Mouse (Mus musculus) hindbrain, embryonic 14.5 days (tissue): Measurements from ENCODE around the gene Otop3. TPM values are rescaled to one million over a fixed set of nuclear protein-coding genes. Genes with fewer than 3 reads are reported as not detected.

Experiments used
- ATAC-seq: fragments of 200-750 bp; cut with Nextera tagmentation; 2 replicates; pipeline ENCODE4 v1.8.0; 2017; ENCODE audit warnings: moderate number of reproducible peaks, mild to moderate bottlenecking, moderate TSS enrichment, moderate library complexity; ENCODE audit not compliant: low FRiP score
- DNase-seq: peaks from one replicate; pipeline ENCODE4 v3.0.0-alpha.2; 2015; ENCODE audit warnings: low spot score
- H3K27ac ChIP-seq: fragments of 300-500 bp; sonication (generic); 2 replicates; pipeline ENCODE4 v1.5.1; 2014; ENCODE audit warnings: mild to moderate bottlenecking, moderate library complexity
- H3K27me3 ChIP-seq: fragments of 300-500 bp; sonication (generic); 2 replicates; pipeline ENCODE4 v1.6.1; 2014; ENCODE audit warnings: mild to moderate bottlenecking, low read length, mixed read lengths; ENCODE audit not compliant: control insufficient read depth, insufficient read depth
- H3K36me3 ChIP-seq: fragments of 300-500 bp; sonication (generic); replicated peaks from 2 replicates; pipeline ENCODE4 v1.6.1; 2014; ENCODE audit not compliant: control insufficient read depth, insufficient read depth
- H3K4me1 ChIP-seq: fragments of 300-500 bp; sonication (generic); replicated peaks from 2 replicates; pipeline ENCODE4 v1.6.1; 2014; ENCODE audit warnings: antibody characterized with exemption, low read length, mixed read lengths; ENCODE audit not compliant: control insufficient read depth, insufficient read depth
- H3K4me2 ChIP-seq: fragments of 300-500 bp; sonication (generic); replicated peaks from 2 replicates; pipeline ENCODE4 v1.6.1; 2014; ENCODE audit warnings: mild to moderate bottlenecking, moderate library complexity
- H3K4me3 ChIP-seq: fragments of 300-500 bp; sonication (generic); replicated peaks from 2 replicates; pipeline ENCODE4 v1.5.1; 2014; ENCODE audit warnings: mild to moderate bottlenecking, low read length
- H3K9ac ChIP-seq: fragments of 300-500 bp; sonication (generic); 2 replicates; pipeline ENCODE4 v1.6.1; 2014
- H3K9me3 ChIP-seq: fragments of 300-500 bp; sonication (generic); 2 replicates; pipeline ENCODE4 v1.6.1; 2016; ENCODE audit warnings: low read length; ENCODE audit not compliant: control insufficient read depth
- WGBS: fragments of 180-500 bp; shearing (Covaris S2); extraction: QIAGEN DNeasy Blood & Tissue Kit; methylation state at CpG from one replicate; pipeline ENCODE4 v1.1.7; 2014; 5-methylcytosine and 5-hydroxymethylcytosine counted together
- polyA plus RNA-seq: library from polyadenylated mRNA; unstranded; fragments of >200 nt; fragmentation: Nextera tagmentation; extraction: Ambion mirVana; gene quantifications from 2 replicates; pipeline ENCODE4 v1.2.1, GENCODE M21; 2014

Gene Otop3
- polyA plus RNA-seq, 1 experiment from 2014 or later = 1.9 TPM

DNA sequence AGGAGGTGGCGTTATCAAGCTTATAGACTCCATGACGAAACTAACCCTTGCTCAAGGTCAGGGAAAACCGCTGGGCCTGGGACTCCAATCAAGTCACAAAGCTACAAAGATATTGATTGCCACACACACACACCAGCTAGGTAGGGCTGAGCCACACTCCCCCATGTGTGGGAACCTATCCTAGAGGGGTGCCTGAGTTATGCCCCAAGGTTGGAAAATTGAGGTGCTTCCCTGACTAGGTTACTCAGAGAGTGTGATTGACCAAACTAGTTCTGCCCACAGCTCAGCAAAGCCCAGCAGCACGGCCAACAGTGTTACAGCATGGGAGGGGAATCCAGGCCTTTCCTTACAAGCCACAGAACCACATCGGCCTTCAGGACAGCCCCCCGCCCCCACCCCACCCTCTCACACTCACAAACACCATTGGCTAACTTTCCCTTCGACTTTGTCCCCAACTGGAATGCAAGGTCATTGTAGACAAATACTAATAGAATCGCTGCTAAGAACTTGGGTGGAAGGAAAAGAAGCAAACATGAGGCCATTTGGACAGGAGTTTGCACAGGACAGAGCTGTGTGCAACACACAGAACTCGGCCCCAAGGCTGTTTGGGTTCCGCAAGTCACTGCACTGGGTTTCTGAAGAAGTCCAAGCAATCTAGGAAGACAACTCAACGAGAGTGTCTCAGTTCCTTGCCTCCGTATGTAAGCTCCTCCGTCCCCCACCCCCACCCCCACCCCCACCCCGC lies 41.7 kb upstream of the Otop3 start:
- 75% methylated on average over 14 of the region's 14 CpGs for WGBS
- Histone ChIP-seq H3K4me2 (no peak overlapping the region), H3K9me3 (no peaks in the 10 kb centered on the region), H3K27me3 (peaks cover 7% of the 10 kb centered on the region; the same call in 1 of the 2 replicates), H3K4me1 (peaks cover 6% of the 10 kb centered on the region), H3K4me3 (no peak overlapping the region), H3K9ac (no peak overlapping the region), H3K27ac (no peak overlapping the region), H3K36me3 (no peaks in the 10 kb centered on the region)
- no peak for DNase-seq
- ATAC-seq = no peak

- 91% methylated on average over 11 of the region's 11 CpGs for WGBS
- ATAC-seq = no peak
- no peak for DNase-seq
- Histone ChIP-seq H3K36me3 (no peaks in the 10 kb centered on the region), H3K4me2 (peak overlapping the region; percentile 86; the same call in 1 of the 2 replicates), H3K4me3 (no peak overlapping the region), H3K4me1 (peaks cover 6% of the 10 kb centered on the region), H3K27me3 (peaks cover 11% of the 10 kb centered on the region; the same call in 1 of the 2 replicates), H3K9me3 (0 out of 2 replicates have a peak, but pooled peaks cover 2% of the 10 kb centered on the region), H3K9ac (no peak overlapping the region), H3K27ac (no peak overlapping the region)
These were observed 38.6 kb upstream of the Otop3 start for GRCm38 (mm10) chr11:115295939-115296338.

- Histone ChIP-seq H3K9me3 (0 out of 2 replicates have a peak, but pooled peaks cover 2% of the 10 kb centered on the region), H3K9ac (peak overlapping the region; percentile 77), H3K4me2 (peak overlapping the region; percentile 86), H3K4me3 (peak overlapping the region; percentile 49), H3K4me1 (peaks cover 6% of the 10 kb centered on the region), H3K27ac (no peak overlapping the region), H3K36me3 (no peaks in the 10 kb centered on the region), H3K27me3 (peaks cover 11% of the 10 kb centered on the region; the same call in 1 of the 2 replicates)
- 54% methylated on average over 21 of the region's 21 CpGs for WGBS
- ATAC-seq = no peak
- DNase-seq = no peak
These were observed 37.9 kb upstream of the Otop3 start for GRCm38 (mm10) chr11:115296471-115297210.

DNA sequence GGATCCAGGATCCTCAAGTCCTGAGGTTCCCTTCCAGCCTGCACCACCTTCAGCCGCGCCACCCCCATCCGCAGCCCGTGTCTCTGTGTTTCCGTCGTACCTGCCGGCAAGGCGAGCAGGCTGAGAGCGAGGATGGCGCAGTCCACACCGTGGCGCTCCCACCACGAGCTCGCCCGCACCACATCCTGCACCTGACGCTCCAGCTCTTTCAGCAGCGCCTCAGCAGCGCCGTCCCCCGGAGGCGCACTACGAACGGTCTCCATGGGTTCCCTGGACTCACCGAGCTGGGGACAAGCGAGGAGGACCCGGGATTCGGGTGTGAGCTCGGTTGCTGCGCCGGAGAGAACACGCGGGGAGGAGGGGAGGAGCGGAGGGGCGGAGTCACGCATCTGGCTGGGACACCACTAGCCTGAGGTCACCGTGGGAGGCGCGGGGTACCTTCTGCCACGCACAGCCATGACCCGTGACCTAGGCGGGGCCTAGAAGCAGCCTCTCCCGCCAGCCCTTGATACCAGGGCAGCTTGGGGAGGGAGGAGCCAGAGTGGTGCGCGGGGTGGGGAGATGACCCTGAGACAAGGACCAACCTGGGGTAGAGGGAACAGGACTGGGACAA lies 37.2 kb upstream of the Otop3 start, which contains the start of gene Fads6:
TSS of gene Fads6 (minus strand) at position 450 of the 613 bp plus-strand sequence.
- Histone ChIP-seq H3K9ac (peak within 1 kb of the TSS; percentile 77), H3K27ac (peak within 1 kb of the TSS; percentile 53; the same call in 1 of the 2 replicates), H3K4me2 (peak within 1 kb of the TSS; percentile 86), H3K9me3 (0 out of 2 replicates have a peak, but pooled peaks cover 2% of the 10 kb centered on the region), H3K4me1 (peaks cover 6% of the 10 kb centered on the region), H3K4me3 (peak within 1 kb of the TSS; percentile 49), H3K27me3 (peaks cover 11% of the 10 kb centered on the region; the same call in 1 of the 2 replicates), H3K36me3 (no peaks in the 10 kb centered on the region)
- ATAC-seq (peak; percentile 80), DNase-seq (peak; percentile 73)
- 2% methylated on average over 44 of the region's 44 CpGs for WGBS

GRCm38 (mm10) chr11:115298160-115298559 lies 36.4 kb upstream of the Otop3 start:
- 0 out of 2 replicates have a peak, but pooled peaks cover 2% of the 10 kb centered on the region for H3K9me3 ChIP-seq
- no peak overlapping the region for H3K9ac ChIP-seq
- peaks cover 6% of the 10 kb centered on the region for H3K4me1 ChIP-seq
- DNase-seq (no peak), ATAC-seq (no peak)
- peaks cover 11% of the 10 kb centered on the region; the same call in 1 of the 2 replicates for H3K27me3 ChIP-seq
- peak overlapping the region; percentile 86 for H3K4me2 ChIP-seq
- no peak overlapping the region for H3K4me3 ChIP-seq
- no peaks in the 10 kb centered on the region for H3K36me3 ChIP-seq
- no peak overlapping the region for H3K27ac ChIP-seq
- 66% methylated on average over 8 of the region's 8 CpGs for WGBS

GRCm38 (mm10) chr11:115300745-115301144 lies 33.8 kb upstream of the Otop3 start:
- ATAC-seq (no peak), DNase-seq (no peak)
- Histone ChIP-seq H3K27ac (no peak overlapping the region), H3K4me3 (no peak overlapping the region), H3K27me3 (peaks cover 11% of the 10 kb centered on the region; the same call in 1 of the 2 replicates), H3K9ac (no peak overlapping the region), H3K36me3 (no peaks in the 10 kb centered on the region), H3K4me2 (no peak overlapping the region), H3K4me1 (peaks cover 6% of the 10 kb centered on the region), H3K9me3 (0 out of 2 replicates have a peak, but pooled peaks cover 2% of the 10 kb centered on the region)
- 85% methylated on average over 4 of the region's 4 CpGs for WGBS

GRCm38 (mm10) chr11:115301351-115301750 lies 33.2 kb upstream of the Otop3 start:
- Histone ChIP-seq H3K4me2 (no peak overlapping the region), H3K36me3 (no peaks in the 10 kb centered on the region), H3K4me3 (no peak overlapping the region), H3K9me3 (0 out of 2 replicates have a peak, but pooled peaks cover 2% of the 10 kb centered on the region), H3K4me1 (peaks cover 6% of the 10 kb centered on the region), H3K27ac (no peak overlapping the region), H3K9ac (no peak overlapping the region), H3K27me3 (peaks cover 9% of the 10 kb centered on the region; the same call in 1 of the 2 replicates)
- 91% methylated on average over 2 of the region's 2 CpGs for WGBS
- DNase-seq (no peak), ATAC-seq (no peak)

GRCm38 (mm10) chr11:115303167-115303566 lies 31.4 kb upstream of the Otop3 start:
- Histone ChIP-seq H3K9ac (no peak overlapping the region), H3K9me3 (0 out of 2 replicates have a peak, but pooled peaks cover 2% of the 10 kb centered on the region), H3K27me3 (0 out of 2 replicates have a peak, but pooled peaks cover 6% of the 10 kb centered on the region), H3K4me2 (no peak overlapping the region), H3K36me3 (no peaks in the 10 kb centered on the region), H3K4me1 (no peaks in the 10 kb centered on the region), H3K4me3 (no peak overlapping the region), H3K27ac (no peak overlapping the region)
- DNase-seq (no peak), ATAC-seq (no peak)
- WGBS = 81% methylated on average over 8 of the region's 8 CpGs
